Mouse (Mus musculus): ENCODE data around the gene Apba2. TPM values are rescaled to one million over a fixed set of nuclear protein-coding genes. Genes with fewer than 3 reads are reported as not detected.

Apba2 gene
- total RNA-seq, 2 experiments from 2014 or later: 7.7 to 8.0 TPM

DNA sequence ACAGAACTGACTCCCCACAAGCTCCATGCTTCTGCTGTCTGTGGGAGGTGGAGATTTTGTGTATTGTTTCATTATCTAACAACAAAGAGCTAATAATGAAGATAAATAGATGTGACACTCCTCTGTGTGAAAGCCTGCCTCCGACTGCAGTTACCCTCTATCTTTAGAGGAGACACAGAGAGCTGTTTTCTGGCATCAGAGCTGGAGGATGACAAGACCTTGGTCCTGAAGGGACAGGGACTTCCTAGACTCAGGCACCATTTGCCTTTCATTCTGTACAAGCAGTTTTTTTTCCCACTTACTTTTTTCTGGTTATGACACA, 20.9 kb downstream of the Apba2 start:
- no peak for DNase-seq (ENCODE audit: low spot score in 2 of 2)

DNA sequence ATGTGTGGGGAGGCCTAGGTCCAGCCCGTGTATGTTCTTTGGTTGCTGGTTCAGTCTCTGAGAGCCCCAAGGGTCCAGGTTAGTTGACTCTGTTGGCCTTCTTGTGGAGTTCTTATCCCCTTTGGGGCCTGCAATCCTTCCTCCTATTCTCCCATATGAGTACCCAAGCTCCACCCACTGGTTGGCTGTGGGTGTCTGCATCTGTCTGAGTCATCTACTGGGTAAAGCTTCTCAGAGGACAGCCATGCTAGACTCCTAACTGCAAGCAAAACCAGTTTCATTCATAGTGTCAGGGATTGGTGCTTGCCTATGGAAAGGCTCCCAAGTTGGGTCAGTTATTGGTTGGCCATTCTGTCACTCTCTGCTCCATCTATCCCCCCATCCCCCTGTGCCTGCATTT, 29.8 kb downstream of the Apba2 start:
- no peak for DNase-seq (ENCODE audit: low spot score in 2 of 2)

DNA sequence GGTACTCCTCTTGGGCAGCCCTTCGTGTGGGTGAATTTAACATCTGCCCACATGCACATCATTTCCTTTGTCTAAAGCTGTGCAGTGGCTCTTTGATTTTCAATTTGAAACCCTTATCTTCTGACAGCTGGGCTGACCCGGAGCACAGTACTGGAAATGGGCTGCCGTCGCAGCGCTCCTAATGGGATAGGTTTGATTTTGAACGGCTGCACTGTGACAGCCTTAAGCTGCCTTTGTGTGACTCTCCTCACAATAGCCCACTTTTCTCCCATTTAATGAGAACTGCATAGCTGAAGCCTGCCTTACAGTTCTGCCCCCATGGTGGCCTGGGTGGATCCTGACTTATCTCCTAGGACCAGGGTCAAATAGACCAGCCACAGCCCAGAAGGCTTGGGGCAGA, 31.9 kb downstream of the Apba2 start:
- DNase-seq (ENCODE audit: low spot score in 2 of 2): no peak

DNA sequence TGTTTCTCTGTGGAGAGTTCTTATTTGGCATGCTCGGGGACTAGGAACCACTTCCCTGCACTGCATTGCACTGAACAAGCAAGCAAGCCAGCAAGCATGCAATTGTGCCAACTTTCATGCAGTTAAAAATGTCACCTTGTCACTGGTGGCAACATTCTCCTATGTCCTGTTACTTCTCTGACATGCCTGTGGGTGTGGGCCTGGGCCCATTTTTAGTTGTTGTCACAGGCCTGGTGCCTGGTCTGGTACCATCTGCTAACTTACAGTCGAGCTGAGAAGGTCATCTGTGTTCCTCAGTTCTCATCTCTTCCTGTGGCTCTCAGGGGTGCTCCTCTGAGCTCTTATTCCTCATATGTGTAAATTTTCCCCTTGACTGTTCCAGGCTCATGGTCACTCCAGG, 33.8 kb downstream of the Apba2 start:
- no peak for DNase-seq (ENCODE audit: low spot score in 2 of 2)

DNA sequence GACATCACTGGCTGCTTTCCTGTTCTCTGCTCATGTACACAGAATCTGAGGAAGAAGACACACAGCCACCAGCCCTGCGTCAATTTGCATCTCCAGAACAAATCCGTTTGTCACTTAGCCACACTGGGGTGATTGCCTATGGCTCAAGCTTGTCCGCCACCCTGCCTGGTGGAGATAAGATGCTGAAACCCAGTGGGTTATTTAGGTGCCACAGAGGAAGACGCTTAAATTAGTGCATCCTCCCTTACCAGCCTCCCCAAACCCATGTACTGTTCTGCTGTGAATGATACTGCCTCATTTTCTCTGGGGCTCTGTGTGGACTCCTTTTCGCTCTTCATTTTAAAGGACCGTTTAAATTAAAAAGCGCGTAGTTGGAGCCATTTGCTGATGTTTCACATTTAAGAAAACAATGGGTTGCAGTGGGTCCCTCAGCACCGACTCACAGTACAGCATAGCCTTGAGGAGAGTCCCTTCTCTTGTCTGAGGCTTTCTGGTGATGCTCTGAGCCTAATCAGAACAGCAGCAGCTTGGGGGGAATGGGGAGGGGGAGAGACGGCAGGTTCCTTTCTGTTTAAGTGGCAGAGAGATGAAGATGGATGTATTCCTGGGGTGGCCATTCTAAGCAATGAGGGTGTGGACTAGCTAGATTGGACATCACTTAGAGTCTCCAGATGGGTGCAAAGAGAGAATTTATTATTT, 38.1 kb downstream of the Apba2 start:
- no peak for DNase-seq (ENCODE audit: low spot score in 2 of 2)

DNA sequence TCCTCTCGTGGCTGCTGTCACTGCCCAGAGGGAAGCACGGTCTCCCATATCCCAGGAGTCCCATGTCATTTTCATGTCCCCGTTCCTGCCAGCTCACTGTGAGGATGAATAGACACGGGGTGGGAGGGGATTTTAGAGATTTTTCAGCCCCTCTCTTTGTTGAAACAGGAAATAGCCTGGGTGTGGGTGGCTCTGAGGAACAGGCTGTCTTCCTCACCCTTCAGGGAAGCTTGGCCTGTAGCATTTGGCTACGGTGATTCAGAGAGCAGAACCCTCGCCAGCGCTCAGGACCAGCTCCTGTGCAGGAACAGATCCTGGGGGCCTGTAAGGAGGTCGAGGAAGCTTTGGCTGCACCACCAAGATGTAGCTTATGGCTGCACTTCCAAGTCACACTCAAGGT, 45.3 kb downstream of the Apba2 start:
- no peak for DNase-seq (ENCODE audit: low spot score in 2 of 2)

DNA sequence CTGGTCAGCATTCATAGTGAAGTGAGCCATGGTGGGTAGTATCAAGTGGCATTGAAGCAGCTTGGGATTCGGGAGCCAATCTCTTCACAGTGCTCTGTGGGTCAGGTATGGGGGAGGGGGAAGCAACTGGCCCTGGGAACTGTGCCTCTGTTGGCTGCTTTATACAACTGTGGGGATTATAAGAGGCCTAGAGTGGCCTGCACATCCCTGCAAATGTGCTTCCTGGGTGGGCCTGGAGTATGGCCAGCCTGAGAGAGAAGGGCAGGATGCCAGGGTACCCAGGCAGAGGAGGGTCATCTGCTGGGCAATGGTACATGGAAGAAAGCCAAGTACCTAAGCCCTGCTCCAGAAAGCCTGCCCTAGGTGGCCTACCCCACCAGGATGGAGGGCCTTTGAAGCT, 49.4 kb downstream of the Apba2 start:
- DNase-seq (ENCODE audit: low spot score in 2 of 2): no peak

DNA sequence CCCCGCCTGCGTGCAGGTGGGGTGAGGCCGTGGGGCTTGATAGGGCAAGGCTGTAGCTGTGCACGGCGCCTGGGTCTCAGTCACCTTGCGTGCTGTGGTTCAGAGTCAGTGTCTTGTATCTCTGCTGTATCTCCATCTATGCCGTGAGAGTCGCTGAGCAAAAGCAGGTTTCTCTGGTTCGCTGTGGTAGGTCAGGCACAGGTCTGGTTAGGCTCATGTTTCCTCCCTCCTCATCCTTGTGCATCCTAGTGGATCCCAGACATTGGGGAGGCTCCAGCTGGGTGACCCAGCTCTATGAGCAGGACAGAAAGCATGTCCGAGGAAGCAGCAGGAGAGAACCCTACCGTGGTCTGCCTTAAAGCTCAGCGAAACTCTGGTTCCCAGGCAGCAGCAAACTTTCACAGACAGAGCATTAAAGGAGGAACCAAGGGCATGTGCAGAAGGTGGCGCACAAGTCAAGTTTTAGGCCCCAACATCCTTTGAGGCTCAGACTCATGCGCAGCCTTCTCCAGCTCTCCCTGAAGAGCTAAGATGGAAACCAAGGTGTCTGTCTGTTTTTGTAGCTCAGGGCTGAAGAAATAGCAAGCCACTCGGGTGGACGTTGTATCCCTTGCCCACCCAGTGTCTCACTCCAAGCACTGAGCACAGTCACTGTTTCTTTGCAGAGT, 51.2 kb downstream of the Apba2 start:
- no peak for DNase-seq (ENCODE audit: low spot score in 2 of 2)

DNA sequence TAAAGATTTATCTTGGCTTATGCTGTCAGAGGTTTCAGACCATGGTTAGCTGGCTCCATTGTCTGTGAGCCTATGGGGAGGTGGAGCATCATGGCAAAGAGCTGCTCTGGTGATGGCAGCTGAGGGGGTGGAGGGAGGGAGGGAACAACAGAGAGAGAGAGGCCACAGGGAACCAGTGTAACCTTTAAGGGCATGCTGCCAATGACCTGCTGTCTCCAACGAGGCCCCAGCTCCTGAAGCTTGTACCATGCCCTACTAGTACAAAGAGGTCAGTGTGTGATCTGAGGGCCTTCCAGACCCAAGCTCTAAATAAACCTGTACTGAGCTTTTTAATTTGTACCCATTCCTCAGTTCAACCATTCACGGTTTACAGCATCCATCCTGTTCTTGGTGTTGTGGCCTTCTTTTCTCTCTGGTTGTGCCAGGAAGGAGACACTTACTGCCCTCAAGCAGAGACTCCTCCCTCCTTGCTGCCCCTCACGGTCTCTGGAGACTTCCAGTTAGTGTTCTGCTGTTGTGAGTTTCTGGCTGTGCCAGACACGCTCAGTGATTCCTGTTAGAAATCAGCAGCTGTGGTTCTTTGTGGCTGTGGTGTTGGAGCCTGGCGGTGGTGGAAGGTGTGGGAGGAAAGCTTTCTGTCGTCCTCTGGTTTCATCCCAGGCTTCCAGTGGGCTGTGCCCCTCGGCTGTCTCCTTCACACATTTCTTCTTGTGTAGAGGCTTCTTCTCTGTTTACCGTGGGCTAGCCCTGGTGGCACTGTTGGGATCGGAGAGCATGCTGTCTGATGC, 60.4 kb downstream of the Apba2 start:
- no peak for DNase-seq (ENCODE audit: low spot score in 2 of 2)

DNA sequence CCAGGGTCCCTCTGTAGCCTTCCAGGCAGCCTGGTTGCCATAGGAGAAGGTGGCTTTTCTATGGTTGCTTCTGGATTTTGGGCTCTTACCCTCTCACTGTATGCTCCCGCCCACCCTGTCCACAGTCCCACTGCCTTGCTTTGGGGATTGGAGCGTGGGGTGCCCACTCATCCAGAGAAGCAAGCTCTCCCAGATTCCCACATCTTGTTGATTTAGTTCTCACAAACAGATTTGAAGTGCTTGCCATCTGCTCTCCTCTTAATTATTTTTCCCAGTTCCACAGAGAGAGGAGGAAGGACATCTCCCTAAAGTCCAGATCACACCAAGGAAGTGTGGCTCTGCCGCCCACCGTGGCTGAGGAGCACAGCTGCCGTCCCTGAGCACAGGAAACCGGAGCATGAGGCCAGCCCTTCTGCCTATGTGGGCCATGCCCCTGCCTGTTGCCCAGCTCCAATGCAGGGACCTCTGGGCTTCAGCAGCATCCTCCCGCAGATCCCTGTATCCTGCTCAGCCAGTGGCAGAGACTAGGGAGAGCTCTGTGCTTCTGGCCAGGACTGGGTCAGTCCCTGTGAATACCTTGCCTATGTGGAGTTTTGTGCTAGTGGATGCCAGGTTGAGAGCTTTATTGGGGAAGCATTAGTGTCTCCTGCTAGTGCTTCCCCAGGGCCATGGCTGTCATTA, 63.5 kb downstream of the Apba2 start:
- DNase-seq (ENCODE audit: low spot score in 2 of 2): no peak

DNA sequence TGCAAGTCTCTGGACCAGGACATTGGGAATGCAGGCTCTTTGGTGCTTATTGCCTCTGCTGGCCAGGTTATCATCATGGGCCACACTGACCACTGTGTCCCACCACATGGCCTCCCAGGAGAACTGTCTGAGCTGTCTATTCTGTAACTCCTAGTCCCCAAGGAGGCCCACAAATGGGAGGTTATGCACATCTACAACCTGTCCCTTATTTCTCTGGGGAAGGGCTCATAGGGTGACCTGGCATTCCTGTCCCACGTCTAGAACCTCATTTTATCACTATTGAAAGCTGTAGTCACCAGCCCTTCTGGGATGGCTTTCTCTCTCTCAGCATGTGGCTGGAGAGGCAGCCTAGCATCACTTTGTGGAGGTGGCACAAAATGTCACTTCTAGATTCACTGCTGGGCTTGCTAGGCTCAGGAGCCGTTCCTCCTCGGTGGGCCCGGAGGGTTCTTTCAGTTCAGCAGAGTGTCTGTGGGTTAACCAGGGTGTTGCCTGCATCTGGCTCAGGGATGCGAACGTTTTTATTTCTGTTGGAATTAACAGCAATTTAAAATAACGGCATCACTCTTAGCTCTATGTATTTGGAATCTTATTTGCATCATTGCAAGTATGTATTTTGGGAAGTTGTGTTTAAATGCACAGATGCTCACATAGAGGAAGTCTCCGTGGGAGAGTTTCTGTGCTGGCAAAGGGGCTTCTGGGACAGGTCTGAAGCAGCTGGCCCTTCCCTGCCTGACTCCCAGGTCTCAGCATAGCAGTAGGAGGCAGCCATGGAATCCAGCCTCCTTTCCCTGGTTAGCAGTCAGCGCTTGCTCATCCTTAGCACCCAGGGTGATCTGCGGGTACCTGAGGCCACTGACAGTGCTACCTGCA, 65.1 kb downstream of the Apba2 start:
- no peak for DNase-seq (ENCODE audit: low spot score in 2 of 2)

DNA sequence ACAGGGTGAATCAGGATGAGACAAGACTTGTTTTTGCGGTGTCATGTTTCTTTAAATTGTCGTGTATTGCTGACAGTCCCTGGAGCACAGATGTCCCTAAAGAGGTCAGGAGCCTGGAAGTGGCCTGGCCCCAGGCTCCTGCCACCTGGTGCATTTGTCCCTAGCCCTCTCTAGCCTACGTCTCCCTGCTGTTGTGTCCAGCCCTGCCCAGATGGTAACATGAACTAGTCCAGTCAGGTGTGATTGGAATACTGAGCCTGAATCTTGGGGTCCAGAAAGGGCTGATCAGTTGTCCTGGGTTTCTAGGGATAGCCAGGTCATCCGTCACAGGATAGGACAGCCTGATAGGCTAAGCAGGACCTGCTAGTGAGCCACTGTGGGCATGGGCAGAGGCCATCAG, 67.2 kb downstream of the Apba2 start:
- DNase-seq (ENCODE audit: low spot score in 2 of 2): no peak

DNA sequence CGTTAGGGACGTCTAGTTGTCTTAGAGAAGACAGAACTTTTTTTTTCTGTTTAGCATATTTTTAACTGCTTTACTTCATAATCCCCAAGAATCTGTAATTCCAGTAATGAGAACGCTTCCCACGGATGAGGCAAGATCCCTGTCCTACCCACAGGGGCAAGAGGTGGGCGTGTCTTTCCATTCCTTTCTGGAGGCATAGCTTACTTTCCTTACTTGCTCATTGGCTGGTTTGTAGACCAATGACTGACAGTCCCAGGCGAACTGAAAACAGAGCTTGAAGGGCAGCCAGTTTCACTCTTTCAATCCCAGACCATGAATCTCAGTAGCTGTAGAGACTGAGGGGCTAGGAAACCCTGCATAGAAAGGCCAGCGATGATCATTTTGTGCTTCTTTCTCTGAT, 68.2 kb downstream of the Apba2 start:
- no peak for DNase-seq (ENCODE audit: low spot score in 2 of 2)

DNA sequence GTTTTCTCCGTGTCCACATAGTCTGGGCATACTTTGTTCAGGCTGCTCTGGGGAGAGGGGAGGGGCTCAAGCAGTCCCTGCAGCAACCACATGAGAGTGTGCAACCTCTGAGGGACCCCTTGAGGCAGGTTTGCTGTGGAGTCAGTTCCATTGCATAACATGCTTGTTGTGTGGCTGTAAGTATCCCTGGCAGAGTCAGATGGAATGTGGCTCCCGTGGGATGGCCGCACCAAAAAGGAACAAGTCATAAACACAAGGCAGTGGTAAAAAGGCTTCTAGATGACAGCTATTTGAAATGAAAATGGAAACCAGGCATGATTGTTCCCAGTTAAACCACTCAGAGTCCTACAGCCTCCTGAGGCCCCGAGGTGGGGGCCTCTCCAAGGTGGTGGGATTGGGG, 69.4 kb downstream of the Apba2 start:
- DNase-seq (ENCODE audit: low spot score in 2 of 2): no peak

DNA sequence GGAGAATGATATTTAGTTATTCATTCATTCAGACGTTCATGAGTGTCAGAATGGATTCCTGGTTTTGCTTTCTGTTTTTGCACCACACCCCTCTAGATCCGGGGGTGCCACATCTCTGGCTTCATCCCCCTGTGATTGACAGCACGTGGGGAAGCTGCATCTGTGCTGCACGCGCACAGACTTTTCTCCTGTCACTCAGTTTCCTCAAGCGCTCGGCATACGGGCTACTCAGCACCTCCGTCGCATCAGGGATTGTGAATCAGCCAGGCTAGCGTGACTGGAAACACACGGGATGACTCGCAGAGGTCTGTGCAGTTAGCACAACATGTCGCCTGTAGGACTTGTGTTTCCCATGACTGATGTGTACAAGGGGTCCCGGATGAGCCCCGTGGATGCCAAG, 72.6 kb downstream of the Apba2 start:
- no peak for DNase-seq (ENCODE audit: low spot score in 2 of 2)

DNA sequence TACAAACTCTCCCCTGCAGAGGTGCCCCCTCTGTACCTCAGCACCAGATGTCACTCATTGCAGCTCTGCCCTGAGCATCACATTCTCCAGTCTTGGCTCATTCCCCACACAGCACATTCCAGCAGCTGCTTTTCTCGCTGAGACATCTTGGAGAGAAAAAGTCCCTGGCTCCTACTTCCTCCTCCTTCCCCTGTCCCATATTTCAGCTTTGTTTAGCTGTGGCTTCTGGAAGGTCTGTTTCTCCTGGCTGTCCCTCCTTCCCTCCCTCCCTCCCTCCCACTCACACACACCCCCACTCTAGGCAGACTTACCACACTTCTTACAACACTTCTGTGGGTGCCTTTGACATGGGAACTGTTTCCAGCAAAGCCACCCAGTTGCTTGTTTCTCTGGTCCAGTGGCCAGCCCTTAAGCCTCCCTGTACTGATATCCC, 75.0 kb downstream of the Apba2 start:
- no peak for DNase-seq (ENCODE audit: low spot score in 2 of 2)

DNA sequence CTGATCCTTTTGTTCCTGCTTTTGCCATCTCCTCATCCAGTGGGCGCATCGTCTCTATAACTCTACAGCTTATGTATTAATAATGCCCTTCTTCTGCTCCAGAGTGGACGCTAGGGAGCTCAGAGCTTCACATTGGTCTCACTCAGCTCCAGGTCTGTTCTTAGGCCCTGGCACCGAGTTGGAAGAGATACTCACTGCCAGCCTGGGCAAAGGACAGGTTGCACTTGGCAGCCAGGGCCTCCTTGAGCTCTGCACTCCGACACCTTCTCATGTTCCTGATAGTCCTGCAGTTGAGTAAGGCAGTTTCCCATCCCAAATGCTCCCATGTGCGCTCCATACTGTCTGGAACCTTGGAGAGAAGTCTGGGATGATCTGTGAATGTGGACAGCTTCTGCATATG, 76.7 kb downstream of the Apba2 start:
- no peak for DNase-seq (ENCODE audit: low spot score in 2 of 2)

DNA sequence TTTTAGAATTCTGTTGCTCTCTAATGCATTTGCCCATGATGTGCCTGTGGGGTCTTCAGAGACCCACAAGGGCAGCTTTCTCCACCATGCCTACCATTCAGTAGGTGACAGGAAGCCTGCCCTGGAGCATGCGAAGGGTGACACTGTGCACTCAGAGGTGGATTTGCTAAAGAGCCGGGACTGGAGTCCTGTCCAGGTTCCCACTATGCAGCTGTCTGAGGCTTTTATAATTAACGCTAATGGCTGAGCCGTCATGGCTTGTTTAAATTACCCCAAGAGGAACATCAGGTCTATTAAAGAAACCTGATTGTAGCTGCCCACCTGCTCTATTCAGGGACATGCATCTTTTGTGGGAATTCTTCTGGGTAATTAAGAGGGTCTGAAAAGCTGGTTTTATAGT, 78.4 kb downstream of the Apba2 start:
- no peak for DNase-seq (ENCODE audit: low spot score in 2 of 2)

DNA sequence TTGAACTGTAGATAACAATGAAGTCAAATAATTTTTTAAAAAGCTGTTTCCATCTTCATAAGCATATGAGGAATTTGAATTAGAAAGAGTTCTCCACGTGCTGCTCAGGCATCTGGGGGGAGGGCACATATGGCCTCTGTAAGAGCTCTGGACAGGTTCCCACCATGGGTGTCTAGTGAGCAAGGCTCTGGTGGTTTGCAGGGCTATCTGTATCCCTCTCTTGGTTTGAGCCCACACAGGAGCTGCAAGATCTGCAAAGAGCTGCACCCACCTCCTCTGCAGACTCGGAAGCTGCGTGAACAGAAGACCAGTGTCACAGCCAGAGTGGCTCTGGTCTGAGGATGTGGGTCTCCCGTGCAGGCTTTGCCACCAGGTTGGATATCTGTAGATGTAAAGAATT, 78.8 kb downstream of the Apba2 start:
- DNase-seq (ENCODE audit: low spot score in 2 of 2): no peak

DNA sequence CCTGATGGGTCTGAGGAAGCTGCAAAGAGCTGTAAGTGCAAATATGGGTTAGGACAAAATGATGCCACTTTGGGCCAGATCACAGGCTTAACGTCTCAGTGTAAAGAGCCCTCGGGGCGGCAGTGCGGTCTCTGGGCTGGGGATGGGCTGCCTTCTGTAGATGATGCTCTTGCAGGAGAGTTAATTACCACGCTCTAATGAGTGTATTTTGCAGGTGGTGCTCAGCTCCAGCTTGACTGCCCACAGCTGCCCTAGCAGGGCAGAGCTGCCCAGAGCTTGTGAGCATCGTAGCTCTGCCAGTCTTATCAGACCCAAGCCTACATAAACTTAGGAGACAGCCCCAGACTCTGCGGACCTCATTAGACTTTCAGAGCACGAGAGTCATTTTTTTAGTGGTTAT, 80.9 kb downstream of the Apba2 start:
- no peak for DNase-seq (ENCODE audit: low spot score in 2 of 2)

DNA sequence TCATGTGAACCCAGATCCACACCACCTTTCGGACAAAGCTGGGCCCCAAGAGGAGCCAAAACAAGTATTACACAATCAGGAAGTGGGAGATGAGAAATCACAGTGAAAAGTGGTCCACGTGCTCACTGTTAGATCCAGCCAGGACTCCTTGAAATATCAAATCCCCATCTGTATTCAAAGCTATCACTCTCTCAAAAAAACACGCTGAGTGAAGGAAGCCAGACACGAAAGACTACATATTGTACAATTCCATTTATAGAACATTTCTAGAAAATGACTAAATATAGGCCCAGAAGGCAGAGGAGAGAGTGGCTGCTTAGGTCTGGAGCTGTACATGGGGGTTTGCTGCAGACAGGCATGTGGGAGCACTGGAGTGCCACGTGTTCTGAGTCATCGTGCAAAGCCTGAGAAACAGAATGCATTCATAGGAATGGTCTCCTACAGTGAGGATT, 82.2 kb downstream of the Apba2 start:
- DNase-seq (ENCODE audit: low spot score in 2 of 2): no peak

All from adrenal gland, postnatal 4 days (tissue).